Mouse (Mus musculus) layer of hippocampus, postnatal 36 days (tissue): ENCODE data around the gene Chmp2b. TPM values are rescaled to one million over a fixed set of nuclear protein-coding genes. Genes with fewer than 3 reads are reported as not detected.

Experiments used
- DNase-seq, 2 experiments: peaks; one replicate each; pipeline ENCODE4 v3.0.0; 2022
- total RNA-seq, 2 experiments: library from RNA; stranded (reverse); gene quantifications; 2 replicates each; pipeline ENCODE4 v1.2.3; 2021

Chmp2b gene
- total RNA-seq, 2 experiments from 2014 or later = 67.2 to 68.5 TPM

DNA sequence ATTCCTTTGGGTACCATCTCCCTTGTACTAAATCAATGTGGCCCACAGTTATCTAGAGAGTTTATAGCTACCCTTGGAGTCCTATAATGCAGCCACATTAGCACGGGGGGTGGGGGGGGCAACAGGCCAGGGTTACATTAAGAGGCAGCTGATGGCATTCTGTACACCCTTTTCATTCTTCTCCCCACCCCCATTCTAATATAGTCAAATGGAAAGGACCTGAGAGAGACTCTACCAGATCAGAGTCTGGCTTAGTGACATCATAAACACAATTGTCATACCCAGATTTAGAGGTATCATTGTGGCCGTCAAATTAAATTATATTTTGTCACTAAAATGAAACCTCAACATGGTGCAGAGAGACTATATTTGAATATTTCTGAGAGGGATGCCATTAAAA, 36.5 kb downstream of the Chmp2b start:
- DNase-seq = no peak

DNA sequence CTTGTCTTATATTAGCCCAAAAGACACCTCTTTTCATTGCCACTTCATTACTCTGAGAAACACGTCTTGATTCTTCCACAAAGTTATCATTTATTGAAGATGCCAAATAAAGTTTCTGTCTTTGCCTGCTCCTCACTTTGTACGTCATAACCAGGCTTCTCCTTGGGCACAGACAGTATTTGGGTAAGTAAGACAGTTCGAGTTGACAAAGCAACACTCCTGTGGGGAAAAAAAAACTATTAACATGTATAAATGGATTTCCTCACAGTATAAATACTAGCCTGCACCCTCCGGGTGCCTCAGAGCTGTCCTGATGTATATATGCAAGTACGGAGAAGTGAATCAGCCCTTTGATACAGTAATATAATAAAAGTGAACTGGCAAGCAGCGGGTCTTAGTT, 42.3 kb downstream of the Chmp2b start, which contains the start of gene Pou1f1:
Gene Pou1f1 (plus strand): TSS at position 301 of the 400 bp plus-strand sequence.
- no peak for DNase-seq

DNA sequence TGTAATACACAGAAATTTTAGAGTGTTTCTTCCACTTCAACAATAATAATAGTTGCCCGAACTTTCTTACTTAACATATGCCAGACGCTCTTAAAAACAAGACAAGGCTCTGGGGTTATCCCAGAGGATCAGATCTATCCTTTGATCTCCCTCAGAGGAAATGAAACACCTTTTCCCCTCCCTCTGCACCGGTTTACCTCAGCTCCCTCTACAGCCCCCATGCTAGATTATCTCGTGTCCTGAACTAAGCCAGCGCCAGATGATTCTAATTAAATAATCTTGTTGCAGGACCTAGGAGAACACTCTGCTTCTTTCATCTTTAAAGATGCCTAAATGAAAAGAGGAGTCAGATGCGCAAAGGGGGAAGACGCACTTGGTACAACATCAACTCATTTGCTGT, 48.3 kb downstream of the Chmp2b start:
- DNase-seq = no peak

DNA sequence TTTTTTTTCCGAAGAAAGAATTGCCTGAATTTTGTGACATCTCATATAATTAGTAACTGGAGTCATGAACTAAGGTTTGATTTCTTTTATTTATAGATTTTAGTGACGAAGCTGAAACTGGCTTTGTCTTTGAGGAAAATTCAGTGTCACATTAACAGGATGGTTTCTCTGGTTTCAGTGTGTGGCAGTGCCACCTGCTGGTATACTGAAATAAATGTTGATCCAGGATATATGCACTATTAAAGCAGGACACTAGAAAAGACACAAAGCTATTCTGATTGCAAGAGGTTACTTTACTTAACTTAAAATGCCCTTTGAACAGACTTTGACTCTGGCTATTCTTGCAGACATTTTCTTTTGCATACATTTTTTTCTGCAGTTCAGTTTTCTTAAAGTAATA, 65.5 kb downstream of the Chmp2b start:
- no peak for DNase-seq

DNA sequence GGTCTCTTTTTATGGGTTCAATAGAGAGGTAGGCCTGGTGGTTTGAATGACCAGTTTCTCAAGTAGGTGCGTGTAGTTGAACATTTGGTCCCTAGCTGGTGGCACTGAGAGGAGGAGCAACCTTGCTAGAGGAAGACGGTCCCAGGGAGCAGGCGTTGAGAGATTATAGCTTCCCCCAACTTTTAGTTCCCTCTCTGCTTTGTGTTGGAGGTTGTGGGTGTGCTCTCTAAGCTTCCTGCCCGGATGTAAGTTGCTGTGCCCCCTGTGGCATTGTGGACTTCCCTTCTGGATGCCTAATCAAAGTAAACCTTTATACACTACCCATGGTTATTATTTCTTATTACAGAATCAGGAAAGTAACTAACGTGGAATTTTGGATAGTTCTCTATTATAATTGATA, 66.5 kb downstream of the Chmp2b start:
- DNase-seq = no peak

Other genes starting within 250 kb of the Chmp2b start
- not detected for gene Pou1f1, start 42.2 kb downstream of the Chmp2b start, total RNA-seq